Mouse (Mus musculus): ENCODE data around the gene P3h2. TPM values are rescaled to one million over a fixed set of nuclear protein-coding genes. Genes with fewer than 3 reads are reported as not detected.

P3h2 gene
- 1 to 10 TPM; 2.1 to 3.5 TPM for total RNA-seq (2023)

GRCm38 (mm10) chr16:26105115-26105974 is at the start of gene P3h2:
TSS of gene P3h2 (minus strand) at chr16:26105784.

